Mouse (Mus musculus) hindbrain, embryonic 10.5 days (tissue): ENCODE data around the gene Nfia. TPM values are rescaled to one million over a fixed set of nuclear protein-coding genes. Genes with fewer than 3 reads are reported as not detected.

ENCODE experiments used
- DNase-seq: peaks from one replicate; pipeline ENCODE4 v3.0.0-alpha.2; 2017; ENCODE audit warnings: low spot score
- H3K27ac ChIP-seq: fragments of 300-500 bp; sonication (generic); 2 replicates; pipeline ENCODE4 v1.5.1; 2016; ENCODE audit warnings: mild to moderate bottlenecking, moderate library complexity
- H3K27me3 ChIP-seq: fragments of 300-500 bp; sonication (generic); 2 replicates; pipeline ENCODE4 v1.6.1; 2016; ENCODE audit warnings: mild to moderate bottlenecking; ENCODE audit not compliant: poor library complexity, insufficient read depth, severe bottlenecking
- H3K36me3 ChIP-seq: fragments of 300-500 bp; sonication (generic); 2 replicates; pipeline ENCODE4 v1.6.1; 2016; ENCODE audit warnings: mild to moderate bottlenecking, moderate library complexity
- H3K4me1 ChIP-seq: fragments of 300-500 bp; sonication (generic); replicated peaks from 2 replicates; pipeline ENCODE4 v1.6.1; 2016; ENCODE audit warnings: mild to moderate bottlenecking
- H3K4me3 ChIP-seq: fragments of 300-500 bp; sonication (generic); 2 replicates; pipeline ENCODE4 v1.5.1; 2016; ENCODE audit warnings: mild to moderate bottlenecking, moderate library complexity
- H3K9me3 ChIP-seq: fragments of 300-500 bp; sonication (generic); 2 replicates; pipeline ENCODE4 v1.6.1; 2016; ENCODE audit warnings: mild to moderate bottlenecking, moderate library complexity
- WGBS: fragments of 180-500 bp; shearing (Covaris S2); methylation state at CpG from one replicate; pipeline ENCODE4 v1.1.7; 2016; 5-methylcytosine and 5-hydroxymethylcytosine counted together
- polyA plus RNA-seq: library from polyadenylated mRNA; unstranded; fragments of >200 nt; fragmentation: Nextera tagmentation; extraction: Ambion mirVana; gene quantifications from 2 replicates; pipeline ENCODE4 v1.2.1, GENCODE M21; 2016

Nfia gene
- polyA plus RNA-seq, 1 experiment from 2014 or later: 17.5 TPM

- Histone ChIP-seq H3K36me3 (no peaks in the 10 kb centered on the region), H3K27ac (no peak overlapping the region), H3K4me1 (peaks cover 9% of the 10 kb centered on the region), H3K9me3 (no peaks in the 10 kb centered on the region), H3K27me3 (no peaks in the 10 kb centered on the region), H3K4me3 (no peak overlapping the region)
- 73% methylated on average over 4 of the region's 4 CpGs for WGBS
- DNase-seq: no peak
Observed at GRCm38 (mm10) chr4:97859431-97859830, 86.9 kb downstream of the Nfia start.

GRCm38 (mm10) chr4:97860376-97860775 is 87.8 kb downstream of the Nfia start:
- Histone ChIP-seq H3K27ac (no peak overlapping the region), H3K27me3 (no peaks in the 10 kb centered on the region), H3K4me1 (peaks cover 9% of the 10 kb centered on the region), H3K9me3 (no peaks in the 10 kb centered on the region), H3K36me3 (no peaks in the 10 kb centered on the region), H3K4me3 (no peak overlapping the region)
- no peak for DNase-seq
- 70% methylated on average over 3 of the region's 3 CpGs for WGBS

- DNase-seq: no peak
- Histone ChIP-seq H3K27me3 (no peaks in the 10 kb centered on the region), H3K4me3 (no peak overlapping the region), H3K9me3 (no peaks in the 10 kb centered on the region), H3K36me3 (no peaks in the 10 kb centered on the region), H3K27ac (no peak overlapping the region), H3K4me1 (peaks cover 9% of the 10 kb centered on the region)
- WGBS: 90% methylated on average over 8 of the region's 8 CpGs
Observed at GRCm38 (mm10) chr4:97860791-97861344, 88.3 kb downstream of the Nfia start.

- Histone ChIP-seq H3K27me3 (no peaks in the 10 kb centered on the region), H3K4me1 (peaks cover 13% of the 10 kb centered on the region), H3K4me3 (no peak overlapping the region), H3K36me3 (no peaks in the 10 kb centered on the region), H3K9me3 (no peaks in the 10 kb centered on the region), H3K27ac (no peak overlapping the region)
- DNase-seq: no peak
- WGBS: 87% methylated on average over 6 of the region's 6 CpGs
Observed at GRCm38 (mm10) chr4:97862379-97862778, 89.8 kb downstream of the Nfia start.

DNA sequence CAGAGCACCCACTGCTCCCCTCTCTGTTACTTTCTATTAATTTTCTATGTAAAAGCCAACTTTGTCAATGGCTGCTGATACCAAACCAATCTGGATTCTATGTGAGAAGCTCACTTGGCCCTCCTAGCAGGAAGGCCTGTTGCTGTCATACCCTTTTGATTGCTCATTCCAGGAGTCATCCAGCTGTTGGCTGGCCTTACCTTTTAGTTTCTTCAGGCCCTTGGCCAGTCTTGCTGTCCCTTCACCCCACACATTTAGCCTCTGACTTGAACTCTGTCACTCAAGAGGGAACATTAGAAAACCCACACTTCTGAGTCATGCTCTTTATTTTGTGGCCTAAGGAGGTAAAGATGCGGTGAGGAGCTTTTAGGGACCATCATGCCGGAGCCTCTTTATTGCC is 91.7 kb downstream of the Nfia start:
- Histone ChIP-seq H3K4me1 (peaks cover 9% of the 10 kb centered on the region; the same call in 1 of the 2 replicates), H3K36me3 (no peaks in the 10 kb centered on the region), H3K27me3 (no peaks in the 10 kb centered on the region), H3K27ac (no peak overlapping the region), H3K4me3 (no peak overlapping the region), H3K9me3 (no peaks in the 10 kb centered on the region)
- WGBS: 95% methylated on average over 2 of the region's 2 CpGs
- no peak for DNase-seq

DNA sequence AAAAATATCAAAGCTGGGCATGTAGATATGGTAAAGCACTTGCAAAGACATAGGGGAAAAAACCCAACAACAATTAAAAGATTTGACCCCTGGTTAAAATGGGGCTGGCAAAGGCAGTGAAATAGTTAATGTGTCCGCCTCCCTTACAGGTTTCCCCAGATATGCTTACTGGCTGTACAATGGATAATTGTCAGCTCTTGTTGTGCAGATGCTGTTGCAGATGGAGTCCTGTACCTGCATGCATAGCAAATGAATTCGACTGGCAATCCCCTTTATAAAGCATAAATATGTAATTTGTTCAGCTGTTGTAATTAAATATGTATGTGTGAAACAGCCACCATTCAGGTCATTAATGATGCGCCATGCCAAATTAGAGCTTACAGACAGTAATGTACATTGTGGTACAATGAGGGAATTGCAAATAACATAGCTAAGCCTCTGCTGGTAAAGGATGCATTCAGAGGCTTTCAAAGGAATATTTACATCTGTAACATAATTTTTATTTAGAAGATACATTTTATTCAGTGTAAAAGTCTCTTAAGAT is 92.9 kb downstream of the Nfia start:
- WGBS: 77% methylated on average over 3 of the region's 3 CpGs

GRCm38 (mm10) chr4:97866463-97866862 is 93.9 kb downstream of the Nfia start:
- Histone ChIP-seq H3K4me3 (no peak overlapping the region), H3K9me3 (no peaks in the 10 kb centered on the region), H3K27ac (no peak overlapping the region), H3K36me3 (no peaks in the 10 kb centered on the region), H3K27me3 (no peaks in the 10 kb centered on the region), H3K4me1 (peaks cover 10% of the 10 kb centered on the region; the same call in 1 of the 2 replicates)
- 53% methylated on average over 5 of the region's 5 CpGs for WGBS
- no peak for DNase-seq

More for the DNA sequence above, 92.9 kb downstream of the Nfia start:
- Histone ChIP-seq H3K27me3 (no peaks in the 10 kb centered on the region), H3K9me3 (no peaks in the 10 kb centered on the region), H3K4me3 (no peak overlapping the region), H3K36me3 (no peaks in the 10 kb centered on the region), H3K27ac (no peak overlapping the region), H3K4me1 (0 out of 2 replicates have a peak, but pooled peaks cover 8% of the 10 kb centered on the region)
- DNase-seq: no peak

GRCm38 (mm10) chr4:97868307-97868937 is 95.9 kb downstream of the Nfia start:
- no peaks in the 10 kb centered on the region for H3K36me3 ChIP-seq
- no peaks in the 10 kb centered on the region for H3K9me3 ChIP-seq
- H3K4me3 ChIP-seq: no peak overlapping the region
- 0 out of 2 replicates have a peak overlapping the region, but pooled peaks have one; percentile 3 for H3K27ac ChIP-seq
- 83% methylated on average over 10 of the region's 10 CpGs for WGBS
- no peaks in the 10 kb centered on the region for H3K27me3 ChIP-seq
- H3K4me1 ChIP-seq: peaks cover 16% of the 10 kb centered on the region
- DNase-seq: no peak

- Histone ChIP-seq H3K4me3 (no peak overlapping the region), H3K4me1 (peaks cover 16% of the 10 kb centered on the region), H3K27me3 (no peaks in the 10 kb centered on the region), H3K27ac (no peak overlapping the region), H3K36me3 (no peaks in the 10 kb centered on the region), H3K9me3 (no peaks in the 10 kb centered on the region)
- no peak for DNase-seq
- 93% methylated on average over 27 of the region's 27 CpGs for WGBS
Observed at GRCm38 (mm10) chr4:97868938-97869440, 96.5 kb downstream of the Nfia start.

DNA sequence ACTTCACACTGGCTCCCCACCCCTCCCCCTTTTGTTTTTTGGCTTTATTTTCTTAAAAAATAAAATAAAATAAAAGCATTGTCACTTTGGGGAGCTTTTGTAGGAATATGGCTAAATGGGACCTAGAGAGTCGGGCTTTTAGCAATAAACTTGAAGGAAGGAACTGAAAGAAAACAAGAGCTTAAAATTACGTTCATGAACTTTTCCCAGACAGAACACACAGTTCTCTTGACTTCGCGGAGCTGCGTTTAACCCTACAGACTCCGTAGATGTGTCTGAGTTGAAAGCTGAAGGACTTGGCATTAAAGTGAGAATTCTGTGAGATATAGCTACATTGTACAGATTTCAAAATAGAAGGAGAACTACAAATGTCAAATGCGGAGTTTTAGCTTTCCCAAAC is 96.9 kb downstream of the Nfia start:
- no peaks in the 10 kb centered on the region for H3K27me3 ChIP-seq
- no peak for DNase-seq
- H3K4me3 ChIP-seq: no peak overlapping the region
- WGBS: 78% methylated on average over 7 of the region's 7 CpGs
- H3K9me3 ChIP-seq: no peaks in the 10 kb centered on the region
- peaks cover 16% of the 10 kb centered on the region for H3K4me1 ChIP-seq
- H3K36me3 ChIP-seq: no peaks in the 10 kb centered on the region
- no peak overlapping the region for H3K27ac ChIP-seq

GRCm38 (mm10) chr4:97871770-97872439 is 99.4 kb downstream of the Nfia start:
- Histone ChIP-seq H3K9me3 (no peaks in the 10 kb centered on the region), H3K27me3 (no peaks in the 10 kb centered on the region), H3K27ac (peak overlapping the region; percentile 76), H3K4me1 (peaks cover 18% of the 10 kb centered on the region), H3K36me3 (no peaks in the 10 kb centered on the region), H3K4me3 (no peak overlapping the region)
- WGBS: 67% methylated on average over 9 of the region's 9 CpGs
- DNase-seq: no peak

GRCm38 (mm10) chr4:97874916-97875315 is 102.4 kb downstream of the Nfia start:
- DNase-seq: no peak
- no peak overlapping the region for H3K27ac ChIP-seq
- H3K27me3 ChIP-seq: no peaks in the 10 kb centered on the region
- H3K9me3 ChIP-seq: no peaks in the 10 kb centered on the region
- peaks cover 14% of the 10 kb centered on the region for H3K4me1 ChIP-seq
- 64% methylated on average over 3 of the region's 3 CpGs for WGBS
- H3K4me3 ChIP-seq: no peak overlapping the region
- no peaks in the 10 kb centered on the region for H3K36me3 ChIP-seq

GRCm38 (mm10) chr4:97875901-97876300 is 103.4 kb downstream of the Nfia start:
- Histone ChIP-seq H3K4me3 (no peak overlapping the region), H3K36me3 (no peaks in the 10 kb centered on the region), H3K27ac (no peak overlapping the region), H3K9me3 (no peaks in the 10 kb centered on the region), H3K4me1 (peaks cover 21% of the 10 kb centered on the region), H3K27me3 (no peaks in the 10 kb centered on the region)
- WGBS: 91% methylated on average over 3 of the region's 3 CpGs
- DNase-seq: no peak
